Mouse (Mus musculus) central nervous system, embryonic 11.5 days (tissue): ENCODE results near the gene Gm19410. TPM values are rescaled to one million over a fixed set of nuclear protein-coding genes. Genes with fewer than 3 reads are reported as not detected.

Experiments used
- polyA plus RNA-seq: library from polyadenylated mRNA; depleted of rRNA; stranded (reverse); fragments of >200 nt; gene quantifications from 2 replicates; pipeline ENCODE4 v1.2.3, GENCODE M21; 2012; rRNA removed

Gm19410 gene
- 0.04 and 0.06 TPM in 2 replicates for polyA plus RNA-seq

GRCm38 (mm10) chr8:35765499-35766193 is at the start of gene Gm19410:
Gene Gm19410, plus strand, starts transcription at chr8:35765790.

